Mouse (Mus musculus) kidney, postnatal 4 days (tissue): ENCODE measurements around the gene Icmt.

Source experiments
- DNase-seq, 2 experiments: peaks; one replicate each; pipeline ENCODE4 v3.0.0; 2021; ENCODE audit warnings: mixed read lengths in 2 of 2

Gene Icmt

DNA sequence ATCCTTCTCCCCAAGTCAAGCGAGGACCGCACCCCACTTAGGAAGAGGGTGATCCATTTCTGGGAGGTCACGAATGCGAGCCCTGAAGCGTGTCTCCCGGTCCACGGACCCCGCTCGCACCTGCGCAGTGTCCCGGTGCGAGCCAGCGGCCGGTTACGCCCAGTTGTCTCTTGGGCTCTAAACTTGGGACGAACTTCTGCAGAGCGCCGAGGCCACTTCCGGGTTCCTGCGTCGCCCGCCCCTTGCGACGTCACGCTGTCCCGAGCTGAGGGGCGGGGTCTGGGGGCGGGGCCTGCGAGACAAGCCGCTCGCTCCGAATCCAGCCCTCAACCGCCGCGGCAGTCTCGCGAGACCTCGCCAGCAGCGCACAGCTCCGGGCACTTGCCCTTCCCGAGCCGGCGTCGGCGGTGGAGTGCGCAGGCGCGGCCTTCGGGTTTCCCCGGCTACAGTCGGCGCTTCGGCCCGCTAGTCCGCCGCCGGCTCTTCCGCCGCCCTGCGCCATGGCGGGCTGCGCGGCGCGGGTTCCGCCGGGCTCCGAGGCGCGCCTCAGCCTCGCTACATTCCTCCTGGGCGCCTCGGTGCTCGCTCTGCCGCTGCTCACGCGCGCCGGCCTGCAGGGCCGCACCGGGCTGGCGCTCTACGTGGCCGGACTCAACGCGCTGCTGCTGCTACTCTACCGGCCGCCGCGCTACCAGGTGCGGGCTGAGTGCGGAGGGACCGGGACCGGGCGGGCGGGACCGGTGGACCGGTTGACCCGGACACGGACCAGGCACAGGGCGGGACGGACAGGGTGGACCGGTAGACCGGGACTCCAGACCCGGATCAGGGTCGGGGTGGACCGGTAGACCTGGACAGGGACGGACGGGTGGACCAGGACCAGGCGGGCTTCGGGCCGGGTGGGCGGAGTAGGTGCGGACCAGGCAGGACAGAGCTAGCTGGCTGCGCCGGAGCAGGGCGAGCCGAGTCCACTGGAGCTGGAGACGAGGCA is at the start of gene Icmt:
Icmt (plus strand) TSS at position 354 of the 988 bp plus-strand sequence.
- peak; percentile 100 for DNase-seq

DNA sequence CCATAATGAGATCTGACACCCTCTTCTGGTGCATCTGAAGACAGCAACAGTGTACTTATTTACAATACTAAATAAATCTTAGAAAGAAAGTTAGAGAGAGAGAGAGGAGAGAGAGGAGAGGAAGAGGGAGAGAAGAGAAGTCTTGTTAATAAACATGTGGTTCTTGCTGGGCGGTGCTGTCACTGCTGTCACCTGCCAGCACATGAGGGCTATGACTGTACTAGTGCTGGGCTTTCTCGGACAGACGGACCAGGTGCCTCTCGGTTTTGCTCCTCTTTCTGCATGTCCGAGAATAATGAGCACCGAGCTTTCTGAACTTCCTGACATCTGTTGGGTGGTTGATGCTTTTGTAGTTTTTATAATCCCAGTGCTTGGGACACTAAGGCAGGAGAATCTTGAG is 46.4 kb upstream of the Icmt start:
- no peak for DNase-seq

DNA sequence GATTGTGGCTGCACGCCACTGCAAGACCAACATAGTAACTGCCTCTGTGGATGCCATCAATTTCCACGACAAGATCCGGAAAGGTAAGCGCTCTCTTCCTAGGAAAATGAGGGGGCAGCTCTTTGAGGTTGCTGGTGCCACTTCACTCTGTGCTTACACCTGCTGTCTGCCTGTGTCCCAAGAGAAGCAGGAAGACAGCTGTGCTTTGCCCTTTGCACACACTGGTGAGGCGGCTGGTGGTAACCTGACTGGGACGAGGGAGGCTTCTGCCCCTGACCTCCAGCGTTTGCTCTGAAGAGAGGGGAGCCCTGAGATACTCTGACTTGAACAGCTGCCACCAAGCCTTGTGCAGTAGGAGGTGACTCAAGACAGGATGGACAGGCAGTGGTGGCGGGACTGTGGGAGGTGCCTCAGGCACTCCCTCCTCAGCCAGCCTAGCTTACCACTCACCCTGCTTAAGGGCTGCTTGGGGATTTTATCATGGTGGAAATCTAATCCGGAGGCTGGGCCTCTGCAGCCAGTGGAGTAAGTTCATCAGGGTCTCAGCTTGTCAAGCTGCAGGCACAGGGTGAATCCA is 43.8 kb upstream of the Icmt start:
- DNase-seq, result peak; percentile 37 to 51

DNA sequence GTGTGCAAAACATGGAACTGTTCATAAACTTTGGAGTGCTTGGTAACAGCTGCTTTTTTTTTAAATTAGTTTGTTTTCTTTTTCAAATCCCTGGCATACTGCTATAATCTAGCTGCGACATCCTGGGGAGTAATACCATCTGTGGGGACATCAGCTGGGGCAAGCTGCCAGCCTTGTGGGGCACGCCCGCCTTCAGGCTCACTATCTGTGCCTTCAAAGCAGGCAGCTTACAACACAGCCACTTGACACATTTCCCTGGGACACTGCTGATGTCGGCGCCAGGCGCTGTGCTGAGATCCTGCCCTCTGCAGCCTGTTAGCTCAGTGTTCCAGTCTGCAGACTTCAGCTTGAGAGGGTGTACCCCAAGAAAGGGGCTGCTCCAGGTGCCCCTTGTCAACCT is 40.0 kb upstream of the Icmt start:
- DNase-seq, result peak; percentile 54 to 57

DNA sequence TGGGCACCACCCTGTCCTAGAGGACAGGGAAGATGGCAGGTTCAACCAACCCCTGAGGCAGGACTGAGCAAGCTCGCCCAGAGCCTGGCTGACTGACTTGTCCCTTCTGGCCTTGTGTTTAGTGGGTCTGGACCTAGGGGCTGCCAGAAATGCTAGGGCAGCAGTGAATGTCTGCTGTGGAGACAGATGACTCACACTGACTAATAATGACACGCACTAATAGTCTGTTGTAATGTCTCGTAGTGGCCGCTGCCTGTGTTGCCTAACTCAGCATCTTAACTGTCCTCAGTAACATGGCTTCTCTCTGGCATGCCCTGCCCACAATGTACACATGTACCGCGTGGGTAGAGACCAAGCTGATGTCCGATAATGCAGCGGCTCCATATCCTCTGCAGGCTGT is 36.6 kb upstream of the Icmt start:
- no peak for DNase-seq

DNA sequence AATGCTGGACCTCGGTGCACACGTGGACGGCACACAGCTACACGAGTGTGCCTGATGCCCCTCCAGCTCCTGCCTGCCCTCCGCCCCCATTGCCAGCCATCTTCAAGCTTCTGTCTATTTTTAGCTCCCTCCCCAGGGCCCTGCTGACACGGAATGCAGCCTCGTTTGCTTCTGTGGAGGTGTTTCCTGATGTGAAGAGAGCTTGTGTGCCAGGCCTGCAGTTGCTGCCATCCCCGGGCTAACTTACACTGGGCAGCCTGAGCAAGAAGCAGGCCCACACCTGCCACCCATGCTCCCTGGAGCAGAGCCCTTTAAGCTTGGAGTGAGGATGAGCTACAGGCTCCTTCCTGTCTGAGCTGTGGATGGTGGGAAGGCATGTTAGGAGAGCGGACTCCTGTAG is 34.8 kb upstream of the Icmt start:
- DNase-seq, result no peak

DNA sequence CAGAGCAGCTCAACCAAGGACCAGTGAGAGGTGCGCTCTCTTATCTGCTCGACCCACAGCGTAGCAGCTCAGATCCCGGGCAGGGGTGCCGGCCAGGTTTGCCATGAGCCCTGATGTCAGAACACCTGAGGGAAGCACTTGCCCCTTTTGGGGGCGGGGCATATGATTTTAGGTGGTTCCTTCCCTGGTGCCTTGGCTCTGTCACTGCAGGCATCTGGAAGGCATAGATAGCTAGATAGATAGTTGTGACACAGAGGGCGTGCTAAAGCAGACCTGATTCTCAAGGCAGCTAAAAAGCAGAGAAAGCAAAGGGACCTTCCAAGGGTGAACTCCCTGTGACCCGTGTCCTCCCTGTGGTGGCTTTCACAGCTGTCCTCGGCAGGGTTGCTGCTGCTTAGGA is 33.9 kb upstream of the Icmt start:
- no peak for DNase-seq

DNA sequence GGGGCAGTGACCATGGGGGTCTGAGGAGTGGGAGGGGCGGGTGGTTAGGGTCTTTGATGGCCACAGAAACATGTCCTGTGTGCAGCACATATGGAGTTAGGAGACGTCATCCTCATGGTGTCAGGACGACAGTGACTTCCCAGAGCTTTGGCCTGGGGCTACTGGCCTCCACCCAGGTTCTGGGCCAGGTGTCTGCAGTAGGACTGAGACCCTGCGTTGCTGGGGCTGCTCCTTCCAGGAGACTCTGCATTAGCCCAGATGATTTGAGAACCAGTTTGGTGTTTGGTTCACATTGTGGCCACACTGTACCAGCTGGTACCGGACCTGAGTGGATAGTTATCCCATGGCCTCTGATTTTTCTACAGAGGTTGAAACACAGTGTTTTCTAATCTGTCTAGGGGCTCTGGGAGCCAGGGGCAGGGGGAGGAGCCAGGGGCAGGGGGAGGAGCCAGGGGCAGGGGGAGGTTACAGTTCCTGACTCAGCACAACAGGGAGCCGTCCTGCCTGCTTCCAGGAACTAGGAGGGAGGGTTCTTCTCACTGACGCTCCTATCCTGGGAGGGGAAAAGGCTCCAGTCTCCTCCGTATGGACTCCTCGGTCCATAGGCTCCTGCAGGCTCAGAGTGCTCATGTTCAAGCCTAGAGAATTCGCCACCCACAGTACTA is 33.4 kb upstream of the Icmt start:
- DNase-seq, result peak; percentile 67 to 75

DNA sequence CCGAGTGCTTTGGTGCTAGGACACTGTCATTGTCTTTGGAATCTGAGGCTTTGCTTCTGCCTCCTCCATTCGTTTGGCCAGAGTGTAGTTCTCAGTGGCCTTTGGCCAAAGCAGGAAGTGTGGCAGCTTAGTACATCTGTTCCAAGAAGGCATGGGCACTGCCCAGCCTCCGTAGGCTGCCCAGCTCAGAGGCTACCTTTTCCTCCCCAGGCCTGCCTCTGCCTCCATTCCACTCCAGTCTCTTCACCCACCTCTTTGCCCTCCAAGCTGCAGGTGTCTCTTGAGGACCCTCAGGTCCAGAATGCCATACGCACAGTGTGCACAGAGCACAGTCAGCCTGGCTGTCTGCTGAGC is 32.9 kb upstream of the Icmt start:
- DNase-seq, result no peak

DNA sequence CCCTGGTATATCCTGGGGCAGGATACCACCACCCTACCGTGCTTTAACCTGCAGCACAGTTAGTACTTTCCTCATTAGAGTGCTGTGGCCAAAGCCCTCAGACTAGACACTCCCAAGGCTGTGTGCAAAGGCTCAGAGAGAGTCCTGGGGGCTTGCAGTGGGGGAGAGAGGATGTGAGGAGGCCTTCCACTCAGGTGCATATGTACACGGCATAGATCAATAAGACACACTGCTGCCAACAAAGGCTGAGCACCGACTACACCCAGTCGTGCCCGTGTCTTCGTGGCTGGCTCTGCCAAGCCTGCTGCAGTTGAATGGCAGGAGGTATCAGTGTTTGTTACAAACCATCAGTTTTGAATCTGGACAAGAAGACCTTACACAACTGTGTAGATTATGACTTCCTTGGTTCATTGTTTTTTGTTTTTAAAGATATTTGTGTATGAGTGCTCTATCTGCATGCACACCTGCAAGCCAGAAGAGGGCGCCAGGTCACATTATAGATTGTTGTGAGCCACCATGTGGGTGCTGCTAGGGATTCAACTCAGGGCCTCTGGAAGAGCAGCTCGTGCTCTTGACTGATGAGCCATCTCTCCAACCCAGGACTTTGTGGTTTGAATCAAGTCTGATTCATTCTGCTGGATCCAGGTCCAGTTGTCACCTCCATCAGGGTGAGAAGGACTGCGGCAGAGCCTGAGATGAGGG is 32.0 kb upstream of the Icmt start:
- no peak for DNase-seq

DNA sequence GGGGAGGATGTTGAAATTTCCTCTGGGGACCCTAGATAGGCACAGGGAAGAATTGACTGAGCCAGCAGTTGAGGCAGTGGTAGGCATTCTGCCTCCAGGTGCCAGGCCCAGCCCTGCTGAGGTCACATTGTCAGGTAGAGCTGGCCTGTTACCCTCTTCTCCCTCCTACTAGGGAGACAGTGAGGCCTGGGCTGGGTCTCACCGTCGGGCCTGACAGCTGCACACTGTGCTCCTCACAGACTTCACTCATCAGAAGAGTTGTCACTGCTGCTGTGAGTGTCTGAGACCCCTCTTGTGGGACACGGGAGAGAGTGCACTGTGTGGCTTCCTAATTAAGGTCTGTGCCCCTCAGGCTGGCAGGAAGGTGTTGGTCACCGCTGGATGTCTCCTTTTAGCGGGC is 31.2 kb upstream of the Icmt start:
- DNase-seq, result no peak

DNA sequence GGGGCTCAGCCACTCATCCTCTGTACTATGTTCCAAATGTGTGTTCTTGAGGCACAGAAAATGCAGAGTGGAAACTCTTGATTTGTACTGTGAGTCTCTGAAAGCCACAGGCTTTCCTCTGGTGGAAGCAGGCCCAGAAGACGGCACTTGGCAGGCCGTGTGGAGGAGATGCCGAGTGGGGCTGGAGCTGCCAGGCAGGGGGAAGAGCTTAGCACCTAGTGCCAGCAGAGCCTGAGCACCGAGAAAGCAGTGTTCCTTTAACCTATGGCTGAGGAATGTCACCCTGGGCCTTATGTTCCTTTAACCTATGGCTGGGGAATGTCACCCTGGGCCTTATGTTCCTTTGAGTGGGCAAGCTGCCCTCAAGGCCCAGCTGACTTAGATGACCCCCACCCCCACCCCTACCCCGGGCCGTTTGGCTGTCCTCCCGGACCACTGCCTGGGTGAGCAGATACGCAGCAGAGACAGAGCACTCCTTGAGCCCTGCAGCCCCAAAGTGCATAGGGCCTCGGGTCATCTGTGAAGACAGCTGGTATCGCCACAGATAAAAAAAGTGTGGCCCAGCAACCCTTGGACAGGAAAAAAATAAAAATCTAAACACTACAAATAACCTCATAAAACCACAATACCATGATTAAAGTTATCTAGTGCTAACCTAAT is 30.7 kb upstream of the Icmt start:
- DNase-seq, result no peak

DNA sequence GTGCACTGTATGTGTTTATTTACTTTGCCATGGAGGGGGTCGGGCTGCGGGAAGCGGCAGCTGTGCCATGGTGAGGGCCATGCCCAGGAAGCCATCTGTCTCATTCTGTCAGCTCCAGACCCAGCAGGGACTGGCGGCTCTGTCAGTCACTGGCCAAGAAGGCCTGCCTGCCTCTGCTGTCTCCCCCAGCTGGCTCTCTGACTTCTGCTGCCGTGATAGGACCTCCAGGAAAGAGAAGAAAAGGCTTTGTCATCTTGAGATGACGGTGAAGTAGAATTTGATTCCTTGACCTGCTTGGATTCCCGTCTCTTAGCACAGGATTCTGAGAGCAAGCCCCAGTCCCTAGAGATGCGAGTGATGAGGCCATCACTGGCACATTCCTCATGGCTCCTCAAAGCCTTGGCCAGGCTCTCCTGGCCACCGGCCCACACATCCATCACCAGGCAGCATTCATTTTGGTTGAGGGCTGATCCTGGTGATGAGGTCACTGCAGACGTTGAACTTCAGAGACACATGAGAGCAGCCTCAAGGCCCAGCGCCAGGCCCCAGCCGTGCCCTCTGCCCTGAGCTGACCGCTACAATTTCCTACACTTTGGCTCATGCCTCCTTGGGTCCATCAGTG is 29.2 kb upstream of the Icmt start:
- no peak for DNase-seq

DNA sequence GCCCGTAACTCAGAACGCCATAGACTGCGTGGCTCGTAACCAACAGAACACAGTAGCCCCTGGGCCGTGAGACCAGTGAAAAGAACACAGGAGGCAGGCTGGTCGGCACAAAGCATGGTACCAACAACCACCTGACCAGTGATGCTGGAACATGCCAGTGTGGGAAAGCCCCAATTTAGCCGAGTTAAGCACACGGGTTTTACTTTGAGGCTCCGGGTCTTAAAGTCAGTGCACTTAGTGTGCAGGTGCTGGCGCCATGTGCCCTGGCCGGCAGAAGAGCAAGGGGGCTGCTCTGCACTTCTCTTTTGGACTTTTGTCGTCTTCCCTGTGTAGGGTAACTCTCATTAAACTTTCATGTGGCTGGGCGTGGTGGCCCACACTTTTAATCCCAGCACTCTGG is 27.1 kb upstream of the Icmt start:
- no peak for DNase-seq

DNA sequence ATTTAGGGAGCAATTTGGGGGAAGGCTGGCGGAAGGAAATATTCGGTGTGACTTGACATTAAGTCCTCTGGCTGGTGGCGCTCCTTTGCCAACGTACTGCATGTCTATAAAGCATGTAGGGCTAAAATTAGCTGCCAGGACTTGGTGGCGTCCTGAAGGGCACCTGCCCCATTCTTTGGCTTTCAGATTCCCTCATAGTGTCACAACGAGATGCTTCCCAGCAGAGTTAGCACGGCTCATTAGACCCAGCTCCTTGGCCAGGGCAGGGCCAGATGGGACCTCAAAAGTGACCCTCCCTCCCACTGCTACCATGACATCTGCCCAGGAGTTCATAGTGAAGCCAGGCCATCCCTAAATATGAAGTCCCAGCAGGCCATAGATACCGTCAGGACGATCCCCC is 26.4 kb upstream of the Icmt start:
- DNase-seq, result no peak

DNA sequence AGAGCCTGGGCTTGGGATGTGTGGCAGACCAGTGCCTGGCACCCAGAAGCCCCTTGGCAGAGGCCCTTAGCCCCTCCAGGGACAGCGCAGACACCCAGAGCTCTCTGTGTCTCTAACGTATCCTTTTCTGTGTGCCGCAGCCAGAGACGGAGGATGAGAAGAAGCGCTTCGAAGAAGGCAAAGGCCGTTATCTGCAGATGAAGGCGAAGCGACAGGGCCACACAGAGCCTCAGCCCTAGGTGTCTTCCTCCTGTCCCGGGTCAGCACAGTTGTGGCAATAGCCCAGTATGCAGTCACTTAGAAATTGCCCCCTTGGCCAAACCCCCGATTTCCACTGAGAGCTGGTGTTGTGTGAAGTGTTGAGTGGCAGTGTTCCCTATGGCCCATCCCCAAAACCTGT is 25.7 kb upstream of the Icmt start:
- no peak for DNase-seq

DNA sequence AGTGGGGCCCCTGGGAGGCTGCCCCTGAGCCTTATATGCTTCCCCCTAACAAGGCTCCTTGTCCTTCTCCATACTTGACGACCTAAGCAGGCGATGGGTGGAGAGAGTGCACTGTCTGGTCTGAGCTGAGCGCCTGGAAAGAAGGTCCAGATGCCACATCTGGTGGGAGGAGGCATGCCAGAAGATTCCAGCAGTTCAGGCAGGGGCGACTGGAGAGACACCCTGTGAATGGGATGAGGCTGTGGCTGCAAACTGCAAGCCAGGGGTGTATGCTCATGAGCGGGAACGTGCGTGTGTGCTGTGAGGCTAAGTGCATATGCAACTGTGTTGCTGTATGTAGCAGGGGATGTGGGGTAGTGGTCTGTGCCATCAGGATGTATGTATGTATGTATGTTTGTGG is 25.0 kb upstream of the Icmt start:
- no peak for DNase-seq

DNA sequence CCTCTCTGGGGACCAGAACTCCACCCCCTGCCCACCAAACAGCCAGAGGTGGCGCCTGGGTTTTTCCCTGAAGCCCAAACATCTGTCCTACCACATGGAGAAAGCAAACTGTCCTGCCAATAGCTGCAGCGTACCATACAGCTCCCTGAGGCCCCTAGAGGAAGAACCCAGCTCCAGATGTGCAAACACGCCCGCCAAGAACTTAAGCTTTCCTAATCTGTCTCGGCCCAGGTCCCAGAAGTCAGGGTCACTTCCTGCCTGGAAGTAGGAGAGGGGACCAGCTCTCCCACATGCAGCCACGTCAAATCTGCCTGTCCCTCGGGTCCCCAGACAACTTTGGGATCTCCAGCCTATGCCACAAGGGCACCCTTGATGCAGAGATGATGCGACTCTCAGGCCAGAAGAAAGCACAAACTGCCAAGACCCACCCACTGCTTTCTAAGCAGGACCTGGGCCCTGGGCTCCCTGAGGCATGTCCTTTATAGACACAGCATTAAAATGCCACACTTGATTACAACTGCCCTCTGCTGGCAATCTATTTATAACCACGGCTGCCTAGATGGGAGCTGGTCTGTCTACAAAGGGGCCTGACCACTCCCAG is 24.5 kb upstream of the Icmt start:
- DNase-seq, result peak; percentile 71 to 79

DNA sequence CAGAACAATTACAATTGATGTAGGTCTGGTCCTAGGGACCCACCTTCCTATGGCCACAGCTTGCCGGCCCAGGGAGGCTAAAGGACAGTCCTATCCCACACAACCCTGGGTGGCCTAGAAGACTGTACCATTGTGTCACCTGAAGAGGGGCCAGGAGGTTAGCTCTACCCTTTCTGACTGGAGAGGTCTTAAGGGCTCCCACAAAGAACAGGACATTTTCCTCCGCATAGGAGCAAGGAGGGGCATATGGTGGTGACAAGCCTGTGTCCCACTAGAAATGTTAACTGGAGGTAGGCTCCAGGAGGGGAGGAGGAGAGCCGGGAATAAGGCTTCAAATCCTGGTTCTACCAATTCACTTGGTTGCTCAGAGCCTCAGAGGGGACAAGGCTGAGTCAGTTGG is 23.8 kb upstream of the Icmt start:
- DNase-seq, result no peak

DNA sequence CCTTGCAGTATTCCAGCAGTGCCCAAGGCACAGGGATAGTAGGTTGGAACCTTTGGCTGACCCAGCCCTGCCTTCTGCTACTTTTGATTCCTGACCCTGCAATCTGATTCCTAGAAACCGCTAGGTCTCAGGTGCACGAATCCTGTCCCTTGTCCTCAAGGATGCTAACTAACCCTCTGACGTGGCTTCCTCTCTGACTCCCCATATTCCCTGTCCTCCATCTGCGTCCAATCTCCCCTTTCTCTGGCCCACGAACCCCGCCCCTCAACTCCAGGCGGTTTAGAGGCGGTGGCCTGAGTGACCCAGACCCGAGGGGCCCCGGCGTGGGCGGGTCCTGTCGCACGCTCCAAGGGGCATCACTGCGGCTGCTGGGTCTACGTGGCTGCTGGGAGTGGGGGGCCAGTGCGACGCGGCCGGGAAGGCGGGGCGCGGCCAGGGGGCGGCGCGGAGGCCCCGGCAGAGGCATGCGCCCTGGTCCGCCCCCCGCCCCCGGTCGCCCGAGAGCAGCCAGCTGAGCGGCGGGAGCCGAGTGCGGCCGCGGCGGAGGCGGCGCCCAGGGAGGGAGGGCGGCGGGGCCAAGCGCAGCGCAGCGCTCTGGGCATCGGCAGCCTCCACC is 23.3 kb upstream of the Icmt start, which contains the start of gene Gpr153:
Gpr153 (plus strand) TSS at position 612 of the 616 bp plus-strand sequence.
- peak; percentile 71 to 83 for DNase-seq

DNA sequence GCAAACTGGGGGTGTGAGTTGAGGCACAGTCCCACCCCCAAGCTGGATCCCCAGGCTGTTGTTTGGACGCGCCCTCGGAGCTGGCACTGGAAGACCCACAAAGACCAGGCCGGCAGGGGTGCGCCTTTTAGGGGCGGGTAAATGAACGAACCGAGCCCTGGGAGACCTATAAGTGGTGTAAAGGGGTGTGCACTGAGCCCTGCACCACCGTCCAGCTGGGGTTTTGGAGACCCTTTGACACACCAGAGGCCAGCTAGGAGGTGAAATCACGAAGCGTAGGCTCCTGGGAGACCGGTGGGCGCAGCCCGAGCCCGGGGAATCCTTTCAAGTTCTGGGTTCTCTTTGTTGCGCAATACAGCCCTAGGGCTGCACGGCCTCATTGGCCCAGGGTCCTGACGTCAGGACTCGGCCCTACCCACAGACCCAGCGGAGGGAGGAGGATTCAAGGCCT is 22.3 kb upstream of the Icmt start:
- peak; percentile 49 to 68 for DNase-seq
